Mouse (Mus musculus) frontal cortex, postnatal 14 days (tissue): Measurements from ENCODE around the gene Cadps2.

ENCODE experiments used
- DNase-seq, 2 experiments: peaks; one replicate each; pipeline ENCODE4 v3.0.0; 2022; ENCODE audit warnings: low spot score in 2 of 2

Cadps2 gene

GRCm38 (mm10) chr6:23252196-23253135 lies 586.8 kb downstream of the Cadps2 start:
- DNase-seq = no peak

GRCm38 (mm10) chr6:23251431-23251830 lies 587.8 kb downstream of the Cadps2 start:
- DNase-seq = no peak

GRCm38 (mm10) chr6:23250288-23250955 lies 588.8 kb downstream of the Cadps2 start:
- no peak for DNase-seq

GRCm38 (mm10) chr6:23249616-23250287 lies 589.5 kb downstream of the Cadps2 start:
- DNase-seq = no peak

GRCm38 (mm10) chr6:23249053-23249401 lies 590.2 kb downstream of the Cadps2 start:
- DNase-seq = no peak

GRCm38 (mm10) chr6:23248313-23249052 lies 590.7 kb downstream of the Cadps2 start, which contains the start of gene Fezf1:
Fezf1 (minus strand) TSS chr6:23248362.
- DNase-seq = no peak

- no peak for DNase-seq
Measured at GRCm38 (mm10) chr6:23247512-23248312, 591.5 kb downstream of the Cadps2 start.

- no peak for DNase-seq
Measured at GRCm38 (mm10) chr6:23246790-23247511, 592.3 kb downstream of the Cadps2 start.

- DNase-seq = no peak
Measured at GRCm38 (mm10) chr6:23246061-23246789, 593.0 kb downstream of the Cadps2 start.

- DNase-seq = no peak
Measured at GRCm38 (mm10) chr6:23245545-23246011, 593.6 kb downstream of the Cadps2 start.

- DNase-seq = no peak
Measured at GRCm38 (mm10) chr6:23245121-23245520, 594.1 kb downstream of the Cadps2 start.

- no peak for DNase-seq
Measured at GRCm38 (mm10) chr6:23243821-23244760, 595.1 kb downstream of the Cadps2 start.
